Comparison of ENCODE assay signal across 25 mouse cellular contexts in the genomic region with DNA sequence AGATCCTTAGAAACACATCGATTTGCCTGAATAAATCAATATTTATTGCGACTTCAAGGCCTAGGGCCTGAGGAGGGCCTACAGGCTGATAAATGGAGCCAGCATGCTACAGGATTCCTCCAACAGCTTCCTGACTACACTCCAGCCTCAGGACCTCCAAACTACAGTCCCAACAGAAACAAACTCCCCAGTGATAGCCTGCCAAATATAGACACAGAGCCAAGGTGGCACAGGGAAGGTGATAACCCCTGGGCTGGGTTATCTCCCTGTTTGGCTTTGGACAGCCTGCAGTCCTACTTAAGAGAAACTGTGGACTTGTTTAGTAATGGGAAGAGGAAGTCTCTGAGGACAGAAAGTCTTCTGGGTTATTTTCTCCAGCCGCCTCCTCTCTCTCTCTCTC. TPM values are rescaled to one million over a fixed set of nuclear protein-coding genes. Genes with fewer than 3 reads are reported as not detected.
DNase-seq lines count a peak whose midpoint lies in the region; ATAC-seq lines count a peak whose summit lies in the region.
"Had no signal": no experiment of that assay in that cellular context is flagged by ENCODE, and none has a peak within 500 bp of the region (broad histone marks: within the 10 kb centered on the region; RNA-seq: fewer than 3 reads in every experiment).

No protein-coding gene starts in this region.

- H3K4me2 ChIP-seq in heart, embryonic 14.5 days (ENCODE audit: low read length): no peak overlapping the region
- H3K4me2 ChIP-seq in kidney, embryonic 14.5 days (replicated peaks; ENCODE audit: low read depth, low read length): no peak overlapping the region
- H3K4me2 ChIP-seq: embryonic facial prominence, embryonic 15.5 days; hindbrain, embryonic 15.5 days; kidney, embryonic 15.5 days had no signal

- no peaks in the 10 kb centered on the region for H3K36me3 ChIP-seq in heart, embryonic 10.5 days
- no peaks in the 10 kb centered on the region for H3K36me3 ChIP-seq in heart, embryonic 14.5 days (ENCODE audit: control insufficient read depth, insufficient read depth, low read length)
- H3K36me3 ChIP-seq in kidney, embryonic 14.5 days (ENCODE audit: control insufficient read depth, insufficient read depth, low read length): no peaks in the 10 kb centered on the region
- H3K36me3 ChIP-seq: embryonic facial prominence, embryonic 15.5 days; forebrain, embryonic 10.5 days; hindbrain, embryonic 15.5 days; kidney, embryonic 15.5 days had no signal

- 39% methylated on average over 3 of the region's 3 CpGs for WGBS in heart, embryonic 10.5 days
- whole genome bisulfite sequencing in heart, embryonic 14.5 days: 35% methylated on average over 3 of the region's 3 CpGs
- WGBS in kidney, embryonic 14.5 days: 75% methylated on average over 3 of the region's 3 CpGs

- DNase-seq in heart, embryonic 10.5 days (ENCODE audit: low spot score): no peak
- DNase-seq in heart, postnatal 10 days: no peak
- DNase-seq in heart, adult 18-20 months: no peak
- no peak for DNase-seq in kidney, adult 18-20 months
- no peak for DNase-seq in embryo, embryonic 10.5 days (ENCODE audit: low spot score)
- DNase-seq: adrenal gland, adult 2 months; adrenal gland, postnatal 25 days; cerebellum, adult 18-20 months; cerebellum, adult 9-11 months; cerebellum, postnatal 36 days; gastrocnemius, postnatal 25 days; kidney, adult 11 months had no signal

- intact Hi-C loops in heart, postnatal 10 days (cut with DNase I): no loop called here

- peak overlapping the region; percentile 8; the same call in 1 of the 2 replicates for H3K4me3 ChIP-seq in heart, embryonic 10.5 days
- H3K4me3 ChIP-seq in heart, embryonic 14.5 days (ENCODE audit: control insufficient read depth in 1 of 2, insufficient read depth in 1 of 2, low read depth in 1 of 2, low read length in 2 of 2): no peak overlapping the region
- no peak overlapping the region for H3K4me3 ChIP-seq in kidney, embryonic 14.5 days (ENCODE audit: low read length)
- H3K4me3 ChIP-seq: embryonic facial prominence, embryonic 15.5 days; erythroblast, embryonic 14.5 days; forebrain, embryonic 10.5 days; hindbrain, embryonic 15.5 days; kidney, embryonic 15.5 days had no signal

- no peak for ATAC-seq in heart, embryonic 14.5 days (ENCODE audit: insufficient number of reproducible peaks, insufficient read depth, low FRiP score, low read depth)
- no peak for ATAC-seq in kidney, embryonic 14.5 days (ENCODE audit: low FRiP score, low TSS enrichment)
- 0 out of 2 replicates have a peak, but pooled peaks have one; percentile 6 for ATAC-seq in megakaryocyte-erythroid progenitor cell, adult 5-6 weeks (replicated peaks; ENCODE audit: low FRiP score, low TSS enrichment, poor library complexity, severe bottlenecking)
- ATAC-seq: forebrain, embryonic 14.5 days had no signal

- no peaks in the 10 kb centered on the region for H3K9me3 ChIP-seq in heart, embryonic 10.5 days
- H3K9me3 ChIP-seq in heart, embryonic 14.5 days (ENCODE audit: control insufficient read depth, low read length): 0 out of 2 replicates have a peak, but pooled peaks cover 4% of the 10 kb centered on the region
- H3K9me3 ChIP-seq in kidney, embryonic 14.5 days (ENCODE audit: control insufficient read depth, low read length): peaks cover 3% of the 10 kb centered on the region; the same call in 1 of the 2 replicates
- H3K9me3 ChIP-seq: embryonic facial prominence, embryonic 15.5 days; forebrain, embryonic 10.5 days; hindbrain, embryonic 15.5 days; kidney, embryonic 15.5 days had no signal

- H3K9ac ChIP-seq in heart, embryonic 14.5 days (ENCODE audit: low read length): no peak overlapping the region
- H3K9ac ChIP-seq in kidney, embryonic 14.5 days (ENCODE audit: low read depth, low read length): no peak overlapping the region
- H3K9ac ChIP-seq: embryonic facial prominence, embryonic 15.5 days; hindbrain, embryonic 15.5 days; kidney, embryonic 15.5 days had no signal

- no peaks in the 10 kb centered on the region; the same call in 1 of the 2 replicates for H3K27me3 ChIP-seq in heart, embryonic 10.5 days (ENCODE audit: insufficient read depth, poor library complexity, severe bottlenecking)
- no peaks in the 10 kb centered on the region for H3K27me3 ChIP-seq in heart, embryonic 14.5 days (ENCODE audit: control insufficient read depth, insufficient read depth, low read length)
- 0 out of 2 replicates have a peak, but pooled peaks cover 2% of the 10 kb centered on the region for H3K27me3 ChIP-seq in kidney, embryonic 14.5 days (ENCODE audit: control insufficient read depth, insufficient read depth, low read length)
- H3K27me3 ChIP-seq: embryonic facial prominence, embryonic 15.5 days; hindbrain, embryonic 15.5 days had no signal

- H3K4me1 ChIP-seq in heart, embryonic 10.5 days: peaks cover 35% of the 10 kb centered on the region
- peaks cover 10 to 15% of the 10 kb centered on the region in 2 experiments for H3K4me1 ChIP-seq in heart, embryonic 14.5 days (ENCODE audit: control insufficient read depth in 2 of 2, insufficient read depth in 2 of 2, low read length in 2 of 2)
- peaks cover 16% of the 10 kb centered on the region for H3K4me1 ChIP-seq in kidney, embryonic 14.5 days (ENCODE audit: control insufficient read depth, insufficient read depth, low read length)
- H3K4me1 ChIP-seq: embryonic facial prominence, embryonic 15.5 days; forebrain, embryonic 10.5 days; hindbrain, embryonic 15.5 days had no signal

- peak overlapping the region; percentile 72 for H3K27ac ChIP-seq in heart, embryonic 10.5 days
- H3K27ac ChIP-seq in heart, embryonic 14.5 days (replicated peaks in 1 of 2; ENCODE audit: control insufficient read depth in 1 of 2, insufficient read depth in 1 of 2, low read depth in 2 of 2, low read length in 2 of 2): peak overlapping the region; percentile 43 to 56; a peak in 3 of 4 replicates
- 0 out of 2 replicates have a peak overlapping the region, but pooled peaks have one; percentile 24 for H3K27ac ChIP-seq in kidney, embryonic 14.5 days (ENCODE audit: low read depth, low read length)
- H3K27ac ChIP-seq: embryonic facial prominence, embryonic 15.5 days; forebrain, embryonic 10.5 days; hindbrain, embryonic 15.5 days had no signal

RNA-seq across cellular contexts. Expression of a gene that starts 30.5 kb away (rescaled TPM):
- not detected in 2 replicates for polyA plus RNA-seq in heart, embryonic 10.5 days (2016; fragmentation: Nextera tagmentation; extraction: Ambion mirVana)
- not detected for total RNA-seq in heart, postnatal 10 days (2021)
- 0.30 TPM in 1 of 2 replicates, not detected in the other for polyA plus RNA-seq in heart, embryonic 14.5 days (2014; fragmentation: Nextera tagmentation; extraction: Ambion mirVana)
- not detected for total RNA-seq in heart, adult 18-20 months (2021)
- not detected in 2 replicates for polyA plus RNA-seq in kidney, embryonic 14.5 days (2014; fragmentation: Nextera tagmentation; extraction: Ambion mirVana)
- total RNA-seq in megakaryocyte-erythroid progenitor cell, adult 5-6 weeks (2014; fragmentation: Nextera tagmentation): not detected in 2 replicates
- total RNA-seq in megakaryocyte-erythroid progenitor cell, adult 5-6 weeks (2017): not detected in 2 replicates
- total RNA-seq: adrenal gland, adult 2 months; adrenal gland, postnatal 25 days; ES-E14; gastrocnemius, postnatal 25 days; granulocyte monocyte progenitor cell, adult 5-6 weeks had no signal
- polyA plus RNA-seq: adrenal gland, adult 2 months; embryonic facial prominence, embryonic 11.5 days; embryonic facial prominence, embryonic 15.5 days; erythroblast, embryonic 14.5 days; forebrain, embryonic 10.5 days; hindbrain, embryonic 11.5 days; hindbrain, embryonic 15.5 days; kidney, embryonic 15.5 days had no signal

RNA-seq across cellular contexts. Expression of a gene that starts 47.7 kb away (rescaled TPM):
- 21.2 and 27.5 TPM in 2 replicates for polyA plus RNA-seq in heart, embryonic 10.5 days (2016; fragmentation: Nextera tagmentation; extraction: Ambion mirVana)
- total RNA-seq in heart, postnatal 10 days (2021): 10 to 100 TPM; 33.2 to 35.7 TPM
- 16.4 and 22.5 TPM in 2 replicates for polyA plus RNA-seq in heart, embryonic 14.5 days (2014; fragmentation: Nextera tagmentation; extraction: Ambion mirVana)
- 10 to 100 TPM; 18.1 to 25.1 TPM for total RNA-seq in heart, adult 18-20 months (2021)
- 14.4 and 17.2 TPM in 2 replicates for polyA plus RNA-seq in kidney, embryonic 14.5 days (2014; fragmentation: Nextera tagmentation; extraction: Ambion mirVana)
- 3.1 and 4.8 TPM in 2 replicates for total RNA-seq in megakaryocyte-erythroid progenitor cell, adult 5-6 weeks (2014; fragmentation: Nextera tagmentation)
- total RNA-seq in megakaryocyte-erythroid progenitor cell, adult 5-6 weeks (2017): 0.56 and 4.5 TPM in 2 replicates

RNA-seq across cellular contexts. Expression of a gene that starts 59.8 kb away (rescaled TPM):
- polyA plus RNA-seq in heart, embryonic 10.5 days (2016; fragmentation: Nextera tagmentation; extraction: Ambion mirVana): 0.31 and 0.79 TPM in 2 replicates
- total RNA-seq in heart, postnatal 10 days (2021): 1 to 10 TPM; 7.7 to 7.9 TPM
- 0.43 and 1.00 TPM in 2 replicates for polyA plus RNA-seq in heart, embryonic 14.5 days (2014; fragmentation: Nextera tagmentation; extraction: Ambion mirVana)
- total RNA-seq in heart, adult 18-20 months (2021): 1 to 10 TPM; 3.6 to 5.5 TPM
- polyA plus RNA-seq in kidney, embryonic 14.5 days (2014; fragmentation: Nextera tagmentation; extraction: Ambion mirVana): 3.6 and 4.7 TPM in 2 replicates
- total RNA-seq in megakaryocyte-erythroid progenitor cell, adult 5-6 weeks (2014; fragmentation: Nextera tagmentation): not detected in 2 replicates
- total RNA-seq in megakaryocyte-erythroid progenitor cell, adult 5-6 weeks (2017): 0.30 and 0.38 TPM in 2 replicates
- total RNA-seq: adrenal gland, postnatal 25 days had no signal
